ENCODE assay signal across 13 mouse cellular contexts in the genomic region with DNA sequence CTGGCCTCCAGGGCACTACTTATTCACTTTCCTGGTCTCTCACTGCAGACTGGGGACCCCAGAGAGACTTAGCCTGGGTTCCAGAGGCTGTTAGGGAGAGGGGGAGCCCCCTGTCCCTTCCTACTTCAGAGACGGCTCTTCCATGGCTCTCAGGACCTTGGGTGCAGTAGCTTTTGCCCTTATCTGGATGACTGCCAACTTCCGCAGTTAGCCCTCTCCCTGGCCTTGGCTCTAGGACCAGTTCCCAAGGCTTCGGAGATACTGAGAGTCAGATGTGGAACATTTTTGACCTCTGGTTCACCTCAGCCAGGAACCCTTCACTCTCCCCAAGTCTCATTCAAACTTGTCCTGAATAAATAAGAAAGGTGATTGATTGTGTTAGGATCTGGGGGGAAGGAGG. TPM values are rescaled to one million over a fixed set of nuclear protein-coding genes. Genes with fewer than 3 reads are reported as not detected.
DNase-seq lines count a peak whose midpoint lies in the region; ATAC-seq lines count a peak whose summit lies in the region.
"Had no signal": no experiment of that assay in that cellular context is flagged by ENCODE, and none has a peak within 500 bp of the region (broad histone marks: within the 10 kb centered on the region; RNA-seq: fewer than 3 reads in every experiment).

No protein-coding gene starts in this region.

- WGBS in intestine, embryonic 14.5 days, result 41% methylated on average over 3 of the region's 3 CpGs

- no peak for ATAC-seq in intestine, embryonic 14.5 days (replicated peaks; ENCODE audit: low FRiP score, low TSS enrichment, low read depth)
- ATAC-seq: forebrain, embryonic 15.5 days had no signal

- no peak overlapping the region for H3K4me3 ChIP-seq in intestine, embryonic 14.5 days (ENCODE audit: low read depth, low read length)
- H3K4me3 ChIP-seq: embryonic facial prominence, embryonic 13.5 days; forebrain, embryonic 15.5 days; stomach, embryonic 15.5 days had no signal

- peak; percentile 67 for DNase-seq in adrenal gland, adult 8-10 months
- DNase-seq in adrenal gland, postnatal 36 days, result peak; percentile 73 to 74
- peak; percentile 51 for DNase-seq in intestine, embryonic 14.5 days (ENCODE audit: low spot score)
- peak; percentile 72 to 76 for DNase-seq in kidney, postnatal 36 days
- no peak for DNase-seq in gastrocnemius, adult 8-10 months (ENCODE audit: low spot score in 2 of 2)
- DNase-seq in left cerebral cortex, postnatal 10 days (ENCODE audit: extremely low spot score in 1 of 2, low spot score in 2 of 2), result no peak
- no peak for DNase-seq in frontal cortex, postnatal 14 days (ENCODE audit: low spot score in 2 of 2)
- DNase-seq: cerebellum, adult 11 months had no signal

- intact Hi-C loops in left cerebral cortex, postnatal 10 days (cut with DNase I), result no loop called here

- H3K4me2 ChIP-seq in intestine, embryonic 14.5 days (ENCODE audit: low read length), result no peak overlapping the region
- H3K4me2 ChIP-seq: embryonic facial prominence, embryonic 13.5 days; forebrain, embryonic 15.5 days; stomach, embryonic 15.5 days had no signal

- no peaks in the 10 kb centered on the region for H3K9me3 ChIP-seq in intestine, embryonic 14.5 days (ENCODE audit: control insufficient read depth, low read length)
- H3K9me3 ChIP-seq: embryonic facial prominence, embryonic 13.5 days; forebrain, embryonic 15.5 days; stomach, embryonic 15.5 days had no signal

- no peak overlapping the region for H3K27ac ChIP-seq in intestine, embryonic 14.5 days (ENCODE audit: low read depth)
- H3K27ac ChIP-seq: embryonic facial prominence, embryonic 13.5 days; forebrain, embryonic 15.5 days had no signal

- H3K36me3 ChIP-seq in intestine, embryonic 14.5 days (ENCODE audit: control insufficient read depth, insufficient read depth, low read length), result no peaks in the 10 kb centered on the region
- H3K36me3 ChIP-seq: embryonic facial prominence, embryonic 13.5 days; forebrain, embryonic 15.5 days; stomach, embryonic 15.5 days had no signal

- H3K4me1 ChIP-seq in intestine, embryonic 14.5 days (replicated peaks; ENCODE audit: control insufficient read depth, insufficient read depth, low read length), result peaks cover 12% of the 10 kb centered on the region
- H3K4me1 ChIP-seq: forebrain, embryonic 15.5 days had no signal

- no peaks in the 10 kb centered on the region for H3K27me3 ChIP-seq in intestine, embryonic 14.5 days (replicated peaks; ENCODE audit: control insufficient read depth, insufficient read depth, low read length)
- H3K27me3 ChIP-seq: embryonic facial prominence, embryonic 13.5 days; forebrain, embryonic 15.5 days had no signal

- no peak overlapping the region for H3K9ac ChIP-seq in intestine, embryonic 14.5 days (ENCODE audit: low read length)
- H3K9ac ChIP-seq: embryonic facial prominence, embryonic 13.5 days; forebrain, embryonic 15.5 days; stomach, embryonic 15.5 days had no signal

RNA-seq across cellular contexts. Expression of a gene that starts 6.6 kb away (rescaled TPM):
- total RNA-seq in adrenal gland, adult 8-10 months (2022), result not detected
- total RNA-seq in adrenal gland, postnatal 36 days (2021), result under 1 TPM in 1 of 2 experiments, not detected in 1; 0.17 TPM
- 0.12 TPM in 2 replicates for polyA plus RNA-seq in intestine, embryonic 14.5 days (2014; fragmentation: Nextera tagmentation; extraction: Ambion mirVana)
- total RNA-seq in gastrocnemius, adult 8-10 months (2022), result not detected
- total RNA-seq in left cerebral cortex, postnatal 10 days (2021), result under 1 TPM in 1 of 2 experiments, not detected in 1; 0.24 TPM
- total RNA-seq: left cerebral cortex, postnatal 36 days; megakaryocyte-erythroid progenitor cell, adult 5-6 weeks had no signal
- polyA plus RNA-seq: forebrain, embryonic 15.5 days had no signal

RNA-seq across cellular contexts. Expression of a gene that starts 15.4 kb away (rescaled TPM):
- under 1 TPM in 1 of 4 experiments, not detected in 3; 0.21 TPM for total RNA-seq in adrenal gland, adult 8-10 months (2022)
- total RNA-seq in adrenal gland, postnatal 36 days (2021), result under 1 TPM in 1 of 2 experiments, not detected in 1; 0.53 TPM
- 1.9 and 2.5 TPM in 2 replicates for polyA plus RNA-seq in intestine, embryonic 14.5 days (2014; fragmentation: Nextera tagmentation; extraction: Ambion mirVana)
- not detected for total RNA-seq in gastrocnemius, adult 8-10 months (2022)
- total RNA-seq in left cerebral cortex, postnatal 10 days (2021), result not detected
- total RNA-seq: left cerebral cortex, postnatal 36 days; megakaryocyte-erythroid progenitor cell, adult 5-6 weeks had no signal
- polyA plus RNA-seq: forebrain, embryonic 15.5 days had no signal

RNA-seq across cellular contexts. Expression of a gene that starts 27.0 kb away (rescaled TPM):
- 10 to 100 TPM; 53.5 to 97.0 (median 65.5) TPM for total RNA-seq in adrenal gland, adult 8-10 months (2022)
- 10 to 100 TPM; 43.8 to 70.0 TPM for total RNA-seq in adrenal gland, postnatal 36 days (2021)
- polyA plus RNA-seq in intestine, embryonic 14.5 days (2014; fragmentation: Nextera tagmentation; extraction: Ambion mirVana), result 11.0 and 18.8 TPM in 2 replicates
- total RNA-seq in gastrocnemius, adult 8-10 months (2022), result 10 to 100 TPM; 15.0 to 18.5 (median 16.4) TPM
- 10 to 100 TPM; 54.3 to 55.7 TPM for total RNA-seq in left cerebral cortex, postnatal 10 days (2021)

RNA-seq across cellular contexts. Expression of a gene that starts 27.1 kb away (rescaled TPM):
- total RNA-seq in adrenal gland, adult 8-10 months (2022), result 100 to 1,000 TPM; 440 to 566 (median 519) TPM
- 100 to 1,000 TPM; 567 to 597 TPM for total RNA-seq in adrenal gland, postnatal 36 days (2021)
- polyA plus RNA-seq in intestine, embryonic 14.5 days (2014; fragmentation: Nextera tagmentation; extraction: Ambion mirVana), result 899 and 962 TPM in 2 replicates
- total RNA-seq in gastrocnemius, adult 8-10 months (2022), result 100 to 1,000 TPM; 638 to 797 (median 746) TPM
- 100 to 1,000 TPM; 399 to 414 TPM for total RNA-seq in left cerebral cortex, postnatal 10 days (2021)

RNA-seq across cellular contexts. Expression of a gene that starts 28.6 kb away (rescaled TPM):
- 10 to 100 TPM in 3 of 4 experiments, 1 to 10 TPM in 1; 8.6 to 11.7 (median 11.2) TPM for total RNA-seq in adrenal gland, adult 8-10 months (2022)
- total RNA-seq in adrenal gland, postnatal 36 days (2021), result 1 to 10 TPM; 7.3 to 8.2 TPM
- polyA plus RNA-seq in intestine, embryonic 14.5 days (2014; fragmentation: Nextera tagmentation; extraction: Ambion mirVana), result 6.5 and 6.9 TPM in 2 replicates
- total RNA-seq in gastrocnemius, adult 8-10 months (2022), result 1 to 10 TPM; 1.0 to 1.8 (median 1.5) TPM
- 1 to 10 TPM; 9.0 to 9.2 TPM for total RNA-seq in left cerebral cortex, postnatal 10 days (2021)

Comparison
In these comparisons a context has a peak if more than half of its experiments do, and no peak if none do; other contexts are left out.
1. DNase-seq: peak in adrenal gland, adult 8-10 months (single experiment), adrenal gland, postnatal 36 days (2 of 2), intestine, embryonic 14.5 days (single experiment) and kidney, postnatal 36 days (2 of 2); none in gastrocnemius, adult 8-10 months (0 of 2), left cerebral cortex, postnatal 10 days (0 of 2) and frontal cortex, postnatal 14 days (0 of 2).